Mouse (Mus musculus): ENCODE measurements around the gene Arpp19.

DNA sequence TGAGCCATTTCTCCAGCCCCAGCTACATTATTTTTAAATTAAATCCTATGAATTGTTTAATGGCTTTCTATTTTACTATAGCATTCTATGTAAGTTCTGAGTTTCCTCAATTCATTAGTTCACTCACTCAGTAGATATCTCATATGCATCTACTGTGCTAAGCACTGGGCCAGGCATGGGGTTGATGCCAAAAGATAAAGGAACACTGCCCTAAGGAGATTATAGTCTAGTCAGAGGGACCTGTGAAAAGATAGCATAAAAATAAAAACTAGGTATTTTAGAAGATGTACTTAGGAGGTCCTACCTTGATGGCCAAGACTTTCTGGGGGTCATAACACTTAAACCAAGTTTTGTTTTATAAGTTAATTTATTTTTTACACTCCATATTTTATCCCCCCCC lies 64.7 kb downstream of the Arpp19 start:
- no peak for TF ChIP-seq CTCF (IDR thresholded peaks at IDR 0.05; ENCODE audit: control insufficient read depth, insufficient read depth, low read length)
- TF ChIP-seq POLR2A (IDR thresholded peaks at IDR 0.05; ENCODE audit: borderline replicate concordance, control insufficient read depth, low read depth, low read length), result no peak
